Mouse (Mus musculus) limb, embryonic 12.5 days (tissue): Measurements from ENCODE around the gene Tmem184b. TPM values are rescaled to one million over a fixed set of nuclear protein-coding genes. Genes with fewer than 3 reads are reported as not detected.
A peak's percentile ranks its signal among the peaks of the same experiment; 100 is the strongest.

Source experiments
- ATAC-seq: fragments of 200-750 bp; cut with Nextera tagmentation; 2 replicates; pipeline ENCODE4 v1.8.0; 2017; ENCODE audit warnings: low read depth, moderate TSS enrichment; ENCODE audit not compliant: insufficient number of reproducible peaks, insufficient read depth, low FRiP score, low TSS enrichment
- H3K27ac ChIP-seq: fragments of 300-500 bp; sonication (generic); 2 replicates; pipeline ENCODE4 v1.5.1; 2016; ENCODE audit warnings: mild to moderate bottlenecking, moderate library complexity
- H3K27me3 ChIP-seq: fragments of 300-500 bp; sonication (generic); 2 replicates; pipeline ENCODE4 v1.6.1; 2016; ENCODE audit warnings: mild to moderate bottlenecking, moderate library complexity
- H3K36me3 ChIP-seq: fragments of 300-500 bp; sonication (generic); 2 replicates; pipeline ENCODE4 v1.6.1; 2016; ENCODE audit warnings: mild to moderate bottlenecking, moderate library complexity
- H3K4me1 ChIP-seq: fragments of 300-500 bp; sonication (generic); replicated peaks from 2 replicates; pipeline ENCODE4 v1.6.1; 2016
- H3K4me2 ChIP-seq: fragments of 300-500 bp; sonication (generic); 2 replicates; pipeline ENCODE4 v1.6.1; 2016; ENCODE audit warnings: mild to moderate bottlenecking, moderate library complexity
- H3K4me3 ChIP-seq: fragments of 300-500 bp; sonication (generic); replicated peaks from 2 replicates; pipeline ENCODE4 v1.5.1; 2016; ENCODE audit warnings: mild to moderate bottlenecking
- H3K9ac ChIP-seq: fragments of 300-500 bp; sonication (generic); replicated peaks from 2 replicates; pipeline ENCODE4 v1.6.1; 2016; ENCODE audit warnings: mild to moderate bottlenecking, moderate library complexity
- H3K9me3 ChIP-seq: fragments of 300-500 bp; sonication (generic); 2 replicates; pipeline ENCODE4 v1.6.1; 2016; ENCODE audit warnings: mild to moderate bottlenecking, moderate library complexity
- WGBS: fragments of 180-500 bp; shearing (Covaris S2); methylation state at CpG from one replicate; pipeline ENCODE4 v1.1.7; 2016; 5-methylcytosine and 5-hydroxymethylcytosine counted together
- polyA plus RNA-seq: library from polyadenylated mRNA; unstranded; fragments of >200 nt; fragmentation: Nextera tagmentation; extraction: Ambion mirVana; gene quantifications from 2 replicates; pipeline ENCODE4 v1.2.1, GENCODE M21; 2016

Gene Tmem184b
- polyA plus RNA-seq, 1 experiment from 2014 or later = 54.7 TPM

DNA sequence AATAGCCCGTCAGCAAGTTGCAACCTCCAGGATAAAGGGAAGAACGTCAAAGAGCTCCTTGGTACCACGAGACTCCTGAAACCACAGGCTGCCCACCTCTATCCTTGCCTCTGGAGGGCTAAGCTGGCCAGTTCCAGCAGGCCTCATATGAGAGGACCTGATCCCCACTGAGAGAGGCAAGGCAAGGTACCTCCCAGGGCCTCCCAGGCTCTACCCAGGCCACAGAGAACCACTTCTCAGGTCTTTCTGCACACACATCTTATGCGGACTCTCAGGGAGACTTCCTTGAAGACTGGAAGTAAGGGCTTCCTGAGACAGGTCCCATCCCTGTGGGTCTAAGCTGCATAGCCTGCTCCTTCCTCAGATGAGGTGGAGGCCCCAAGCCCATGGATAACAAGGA is 36.0 kb upstream of the Tmem184b start:
- peak overlapping the region; percentile 99 for H3K9ac ChIP-seq
- H3K4me3 ChIP-seq = peak overlapping the region; percentile 92; the same call in 1 of the 2 replicates
- peaks cover 41% of the 10 kb centered on the region for H3K4me1 ChIP-seq
- peaks cover 45% of the 10 kb centered on the region for H3K36me3 ChIP-seq
- no peak for ATAC-seq
- peak overlapping the region; percentile 37; the same call in 1 of the 2 replicates for H3K27ac ChIP-seq
- H3K4me2 ChIP-seq = peak overlapping the region; percentile 91
- no peaks in the 10 kb centered on the region for H3K27me3 ChIP-seq
- H3K9me3 ChIP-seq = no peaks in the 10 kb centered on the region
- 72% methylated on average over 4 of the region's 4 CpGs for WGBS

GRCm38 (mm10) chr15:79438816-79439215 is 35.4 kb upstream of the Tmem184b start:
- 72% methylated on average over 8 of the region's 8 CpGs for WGBS
- H3K27me3 ChIP-seq = no peaks in the 10 kb centered on the region
- ATAC-seq = no peak
- H3K36me3 ChIP-seq = peaks cover 51% of the 10 kb centered on the region
- H3K4me2 ChIP-seq = peak overlapping the region; percentile 91
- 0 out of 2 replicates have a peak overlapping the region, but pooled peaks have one; percentile 92 for H3K4me3 ChIP-seq
- H3K27ac ChIP-seq = no peak overlapping the region
- H3K4me1 ChIP-seq = peaks cover 41% of the 10 kb centered on the region
- H3K9me3 ChIP-seq = 0 out of 2 replicates have a peak, but pooled peaks cover 6% of the 10 kb centered on the region
- H3K9ac ChIP-seq = 0 out of 2 replicates have a peak overlapping the region, but pooled peaks have one; percentile 14

- peaks cover 56% of the 10 kb centered on the region for H3K36me3 ChIP-seq
- 0 out of 2 replicates have a peak overlapping the region, but pooled peaks have one; percentile 1 for H3K4me3 ChIP-seq
- H3K9me3 ChIP-seq = 0 out of 2 replicates have a peak, but pooled peaks cover 6% of the 10 kb centered on the region
- H3K27ac ChIP-seq = no peak overlapping the region
- peaks cover 41% of the 10 kb centered on the region for H3K4me1 ChIP-seq
- H3K27me3 ChIP-seq = no peaks in the 10 kb centered on the region
- H3K9ac ChIP-seq = no peak overlapping the region
- 90% methylated on average over 6 of the region's 6 CpGs for WGBS
- ATAC-seq = no peak
- H3K4me2 ChIP-seq = peak overlapping the region; percentile 91
Observed at GRCm38 (mm10) chr15:79438209-79438810, 34.9 kb upstream of the Tmem184b start.

DNA sequence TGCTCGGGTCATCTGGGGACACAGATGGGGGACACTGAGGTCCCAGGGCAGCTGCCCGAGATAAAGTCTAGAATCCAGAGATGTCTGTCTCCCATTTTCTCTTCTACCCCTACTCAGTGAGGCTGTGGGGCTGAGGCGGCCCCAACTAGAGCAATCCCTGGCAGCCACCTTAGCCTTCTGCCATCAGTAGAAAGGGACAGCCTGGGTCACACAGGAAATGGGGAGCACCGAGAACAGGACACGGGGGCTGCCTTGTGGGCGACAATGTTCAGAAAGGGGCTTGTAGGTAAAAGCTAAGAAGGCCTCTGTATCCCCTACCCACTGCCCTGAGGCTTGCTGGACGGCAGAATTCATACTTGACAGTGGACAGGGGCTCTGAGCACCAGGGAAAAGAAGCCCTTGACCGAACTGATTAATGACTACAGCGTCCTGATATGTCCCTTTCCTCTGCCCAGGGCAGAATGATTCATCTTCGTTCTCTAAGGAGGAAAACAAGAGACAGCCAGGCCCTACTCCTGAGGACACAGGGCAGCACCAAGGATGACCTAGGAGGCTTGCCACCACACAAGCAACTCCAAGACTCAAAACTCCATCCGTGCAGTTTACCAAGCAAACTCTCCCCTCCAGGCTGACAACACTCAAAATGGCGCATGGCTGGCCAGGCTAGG is 34.3 kb upstream of the Tmem184b start:
- Histone ChIP-seq H3K4me2 (no peak overlapping the region), H3K36me3 (peaks cover 62% of the 10 kb centered on the region), H3K4me3 (no peak overlapping the region), H3K27me3 (no peaks in the 10 kb centered on the region), H3K9ac (no peak overlapping the region), H3K9me3 (0 out of 2 replicates have a peak, but pooled peaks cover 6% of the 10 kb centered on the region), H3K4me1 (peaks cover 36% of the 10 kb centered on the region), H3K27ac (no peak overlapping the region)
- ATAC-seq = no peak
- 89% methylated on average over 12 of the region's 12 CpGs for WGBS

- Histone ChIP-seq H3K27ac (no peak overlapping the region), H3K36me3 (peaks cover 74% of the 10 kb centered on the region)
Observed at GRCm38 (mm10) chr15:79436481-79436921, 33.1 kb upstream of the Tmem184b start.

GRCm38 (mm10) chr15:79435191-79435671 is 31.9 kb upstream of the Tmem184b start:
- Histone ChIP-seq H3K27ac (no peak overlapping the region), H3K4me1 (peaks cover 24% of the 10 kb centered on the region), H3K4me2 (no peak overlapping the region), H3K9me3 (0 out of 2 replicates have a peak, but pooled peaks cover 9% of the 10 kb centered on the region), H3K9ac (no peak overlapping the region), H3K4me3 (no peak overlapping the region), H3K27me3 (no peaks in the 10 kb centered on the region), H3K36me3 (peaks cover 87% of the 10 kb centered on the region)
- no peak for ATAC-seq
- 62% methylated on average over 7 of the region's 7 CpGs for WGBS

More at GRCm38 (mm10) chr15:79436481-79436921, 33.1 kb upstream of the Tmem184b start:
- no peak for ATAC-seq
- WGBS = 66% methylated on average over 7 of the region's 7 CpGs
- Histone ChIP-seq H3K4me1 (peaks cover 30% of the 10 kb centered on the region), H3K4me3 (no peak overlapping the region), H3K4me2 (no peak overlapping the region), H3K9me3 (0 out of 2 replicates have a peak, but pooled peaks cover 7% of the 10 kb centered on the region), H3K9ac (no peak overlapping the region), H3K27me3 (no peaks in the 10 kb centered on the region)

DNA sequence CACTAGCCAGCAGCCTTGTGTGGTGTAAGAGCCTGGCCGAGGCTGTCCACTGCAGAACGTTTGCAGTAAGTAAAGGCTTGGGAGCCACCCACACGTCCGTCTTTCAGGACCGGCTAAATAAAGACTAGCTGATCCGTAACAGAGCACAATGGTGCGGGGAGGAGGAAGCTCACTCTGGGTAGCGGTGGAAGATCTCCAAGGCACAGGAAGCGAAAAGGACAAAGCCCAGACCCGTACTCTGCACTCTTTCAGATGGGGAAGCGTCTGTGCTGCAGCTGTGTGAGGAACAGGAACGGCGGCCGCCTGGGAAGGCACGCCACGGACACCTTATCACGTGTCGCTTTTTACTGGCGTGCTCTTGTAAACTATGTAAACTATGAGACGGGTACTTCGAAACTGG is 29.5 kb upstream of the Tmem184b start:
- WGBS = 81% methylated on average over 21 of the region's 21 CpGs
- Histone ChIP-seq H3K4me3 (no peak overlapping the region), H3K27ac (peak overlapping the region; percentile 41; the same call in 1 of the 2 replicates), H3K9ac (no peak overlapping the region), H3K9me3 (0 out of 2 replicates have a peak, but pooled peaks cover 9% of the 10 kb centered on the region), H3K4me1 (peaks cover 3% of the 10 kb centered on the region), H3K4me2 (no peak overlapping the region), H3K27me3 (no peaks in the 10 kb centered on the region), H3K36me3 (peaks cover 100% of the 10 kb centered on the region)
- ATAC-seq = no peak

DNA sequence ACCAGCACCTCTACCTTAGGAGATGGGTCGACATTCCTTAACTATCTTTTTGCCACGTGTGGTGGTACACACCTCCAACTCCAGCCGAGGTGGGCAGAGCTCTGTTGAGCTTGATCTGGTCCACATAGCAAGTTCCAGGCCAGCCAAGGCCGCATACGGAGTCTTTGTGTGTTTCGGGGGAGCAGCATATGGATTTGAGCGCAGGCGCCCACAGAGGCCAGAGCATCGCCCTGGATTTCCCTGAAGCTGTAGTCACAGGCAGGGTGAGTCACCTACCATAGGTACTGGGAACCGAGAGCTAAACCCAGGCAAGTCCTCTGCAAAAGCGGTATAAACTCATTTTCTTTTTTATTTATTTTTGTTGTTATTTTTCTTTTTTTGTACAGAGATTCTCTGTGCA is 29.0 kb upstream of the Tmem184b start:
- no peaks in the 10 kb centered on the region for H3K27me3 ChIP-seq
- H3K4me3 ChIP-seq = no peak overlapping the region
- peaks cover 100% of the 10 kb centered on the region for H3K36me3 ChIP-seq
- H3K27ac ChIP-seq = peak overlapping the region; percentile 41; the same call in 1 of the 2 replicates
- 90% methylated on average over 11 of the region's 11 CpGs for WGBS
- no peak overlapping the region for H3K9ac ChIP-seq
- peaks cover 3% of the 10 kb centered on the region for H3K4me1 ChIP-seq
- H3K4me2 ChIP-seq = no peak overlapping the region
- H3K9me3 ChIP-seq = 0 out of 2 replicates have a peak, but pooled peaks cover 9% of the 10 kb centered on the region
- no peak for ATAC-seq

- Histone ChIP-seq H3K4me2 (no peak overlapping the region), H3K27me3 (no peaks in the 10 kb centered on the region), H3K9me3 (0 out of 2 replicates have a peak, but pooled peaks cover 9% of the 10 kb centered on the region), H3K36me3 (peaks cover 100% of the 10 kb centered on the region), H3K27ac (peak overlapping the region; percentile 41; the same call in 1 of the 2 replicates), H3K9ac (no peak overlapping the region), H3K4me3 (no peak overlapping the region), H3K4me1 (peaks cover 3% of the 10 kb centered on the region)
- 91% methylated on average over 7 of the region's 7 CpGs for WGBS
- ATAC-seq = no peak
Observed at GRCm38 (mm10) chr15:79431925-79432324, 28.6 kb upstream of the Tmem184b start.

DNA sequence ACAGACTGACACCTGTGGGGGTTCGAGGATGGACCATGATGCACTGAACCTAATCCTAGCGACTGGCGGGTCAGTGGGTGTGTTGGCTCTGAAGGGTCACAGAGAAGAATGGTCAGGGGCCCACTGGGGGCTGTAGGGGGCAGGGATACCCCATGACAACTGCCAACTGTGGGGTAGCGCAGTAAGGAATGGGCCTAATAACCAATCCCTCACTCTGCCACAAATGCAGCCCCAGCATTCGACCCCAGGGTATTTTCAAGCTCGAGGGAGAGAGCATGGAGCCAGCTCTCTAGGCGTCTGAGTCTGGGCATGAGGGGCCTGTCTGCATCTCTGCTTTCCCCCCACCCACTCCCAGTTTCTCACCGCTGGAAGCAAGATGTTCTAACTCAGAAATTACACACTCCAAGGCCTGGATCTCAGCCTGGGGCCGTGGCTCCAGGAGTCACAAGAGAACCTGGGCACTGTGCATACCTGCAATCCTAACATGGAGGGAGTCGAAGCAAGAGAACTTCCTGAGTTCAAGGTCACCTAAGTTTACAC is 27.2 kb upstream of the Tmem184b start:
- WGBS = 79% methylated on average over 10 of the region's 10 CpGs
- no peak overlapping the region for H3K27ac ChIP-seq
- peaks cover 100% of the 10 kb centered on the region for H3K36me3 ChIP-seq
- 0 out of 2 replicates have a peak, but pooled peaks cover 9% of the 10 kb centered on the region for H3K9me3 ChIP-seq
- no peak overlapping the region for H3K4me3 ChIP-seq
- H3K27me3 ChIP-seq = no peaks in the 10 kb centered on the region
- ATAC-seq = no peak
- no peak overlapping the region for H3K4me2 ChIP-seq
- H3K4me1 ChIP-seq = no peaks in the 10 kb centered on the region
- no peak overlapping the region for H3K9ac ChIP-seq

- H3K27ac ChIP-seq = no peak overlapping the region
- H3K4me1 ChIP-seq = no peaks in the 10 kb centered on the region
- H3K9ac ChIP-seq = no peak overlapping the region
- H3K36me3 ChIP-seq = peaks cover 100% of the 10 kb centered on the region
- no peak overlapping the region for H3K4me3 ChIP-seq
- no peak overlapping the region for H3K4me2 ChIP-seq
- WGBS = 91% methylated on average over 7 of the region's 9 CpGs
- H3K27me3 ChIP-seq = no peaks in the 10 kb centered on the region
- no peak for ATAC-seq
- 0 out of 2 replicates have a peak, but pooled peaks cover 9% of the 10 kb centered on the region for H3K9me3 ChIP-seq
Observed at GRCm38 (mm10) chr15:79429994-79430393, 26.6 kb upstream of the Tmem184b start.
